Mouse (Mus musculus) liver, adult 2 months (tissue): ENCODE data around the gene Gm9945.

ENCODE experiments used
- CTCF ChIP-seq: fragments of 200-500 bp; IDR thresholded peaks from 2 replicates; pipeline ENCODE4 v1.5.1; 2011; ENCODE audit warnings: low read depth, low read length, control low read depth
- POLR2A ChIP-seq: fragments of 200-500 bp; IDR thresholded peaks from 2 replicates; pipeline ENCODE4 v1.6.1; 2011; ENCODE audit warnings: low read length, control low read depth; ENCODE audit not compliant: insufficient read depth; ENCODE audit errors: extremely low read depth

DNA sequence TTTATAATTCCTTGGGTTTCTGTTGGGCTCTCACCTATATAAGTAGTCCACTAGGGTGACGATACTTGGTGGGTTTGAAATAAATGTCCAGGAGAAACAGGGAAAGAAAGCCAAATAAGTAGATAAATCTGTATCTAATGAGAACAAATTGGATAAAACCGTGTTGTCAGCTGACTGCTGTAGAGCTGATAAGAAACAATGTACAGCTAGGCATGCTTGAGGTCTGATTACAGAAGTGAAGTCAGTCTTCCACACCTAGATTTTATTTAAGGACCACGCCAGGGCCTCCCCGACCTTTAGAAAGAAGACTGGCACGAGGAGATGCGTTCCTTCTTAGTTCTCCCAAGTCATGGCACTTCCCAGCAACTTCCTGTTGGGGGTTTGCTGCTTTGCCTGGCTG lies 46.9 kb upstream of the Gm9945 start:
- no peak for TF ChIP-seq POLR2A
- no peak for TF ChIP-seq CTCF
